Mouse (Mus musculus) lung, adult 2 months (tissue): ENCODE results near the gene Cisd2. TPM values are rescaled to one million over a fixed set of nuclear protein-coding genes. Genes with fewer than 3 reads are reported as not detected.

Source experiments
- DNase-seq: peaks from one replicate; pipeline ENCODE4 v3.0.0; 2022
- H3K4me1 ChIP-seq: fragments of 200-500 bp; 2 replicates; pipeline ENCODE4 v1.6.1; 2011; ENCODE audit warnings: low read length; ENCODE audit not compliant: control insufficient read depth, insufficient read depth
- H3K4me3 ChIP-seq: fragments of 200-500 bp; replicated peaks from 2 replicates; pipeline ENCODE3; 2011; ENCODE audit warnings: low read depth, mild to moderate bottlenecking, control low read depth, low read length; ENCODE audit errors: extremely low read depth
- CTCF ChIP-seq: fragments of 200-500 bp; IDR thresholded peaks from 2 replicates; pipeline ENCODE4 v1.5.1; 2011; ENCODE audit warnings: mild to moderate bottlenecking, low read length, control low read depth; ENCODE audit not compliant: insufficient read depth
- POLR2A ChIP-seq: fragments of 200-500 bp; IDR thresholded peaks from 2 replicates; pipeline ENCODE4 v1.6.1; 2011; ENCODE audit warnings: low read depth, mild to moderate bottlenecking, control low read depth, low read length, borderline replicate concordance; ENCODE audit errors: extremely low read depth
- WGBS: fragments of 180-500 bp; shearing (Covaris S2); methylation state at CpG from one replicate; pipeline ENCODE4 v1.1.7; 2018; 5-methylcytosine and 5-hydroxymethylcytosine counted together
- polyA plus RNA-seq: library from polyadenylated mRNA; depleted of rRNA; stranded (reverse); fragments of >200 nt; gene quantifications from 2 replicates; pipeline ENCODE4 v1.2.3, GENCODE M21; 2012

Gene Cisd2
- polyA plus RNA-seq, 1 experiment = 14.1 TPM

- WGBS = 53% methylated on average over 9 of the region's 9 CpGs
- Histone ChIP-seq H3K4me1 (peaks cover 7% of the 10 kb centered on the region; the same call in 1 of the 2 replicates), H3K4me3 (no peak overlapping the region)
- TF ChIP-seq POLR2A = no peak
- TF ChIP-seq CTCF = no peak
- DNase-seq = no peak
Measured at GRCm38 (mm10) chr3:135411824-135412223, 11.9 kb downstream of the Cisd2 start.

- no peak for TF ChIP-seq CTCF
- TF ChIP-seq POLR2A = no peak
- Histone ChIP-seq H3K4me3 (no peak overlapping the region), H3K4me1 (peaks cover 7% of the 10 kb centered on the region; the same call in 1 of the 2 replicates)
- 89% methylated on average over 12 of the region's 12 CpGs for WGBS
- DNase-seq = no peak
Measured at GRCm38 (mm10) chr3:135411056-135411455, 12.7 kb downstream of the Cisd2 start.

- peaks cover 7% of the 10 kb centered on the region; the same call in 1 of the 2 replicates for H3K4me1 ChIP-seq
- WGBS = 97% methylated on average over 5 of the region's 5 CpGs
- DNase-seq = no peak
- H3K4me3 ChIP-seq = no peak overlapping the region
- TF ChIP-seq POLR2A (no peak), CTCF (no peak)
Measured at GRCm38 (mm10) chr3:135409219-135409618, 14.5 kb downstream of the Cisd2 start.

GRCm38 (mm10) chr3:135407351-135407750, 16.4 kb downstream of the Cisd2 start:
- no peak for TF ChIP-seq CTCF
- TF ChIP-seq POLR2A = no peak
- WGBS = 46% methylated on average over 9 of the region's 9 CpGs
- no peak for DNase-seq
- peaks cover 7% of the 10 kb centered on the region; the same call in 1 of the 2 replicates for H3K4me1 ChIP-seq
- H3K4me3 ChIP-seq = no peak overlapping the region

GRCm38 (mm10) chr3:135404599-135404998, 19.1 kb downstream of the Cisd2 start:
- H3K4me1 ChIP-seq = peaks cover 3% of the 10 kb centered on the region; the same call in 1 of the 2 replicates
- no peak overlapping the region for H3K4me3 ChIP-seq
- DNase-seq = no peak
- no peak for TF ChIP-seq CTCF
- TF ChIP-seq POLR2A = no peak
- WGBS = 63% methylated on average over 4 of the region's 4 CpGs

- WGBS = 62% methylated on average over 5 of the region's 5 CpGs
- no peak overlapping the region for H3K4me3 ChIP-seq
- peaks cover 3% of the 10 kb centered on the region; the same call in 1 of the 2 replicates for H3K4me1 ChIP-seq
- TF ChIP-seq CTCF (no peak), POLR2A (no peak)
- no peak for DNase-seq
Measured at GRCm38 (mm10) chr3:135403856-135404255, 19.9 kb downstream of the Cisd2 start.

- H3K4me3 ChIP-seq = no peak overlapping the region
- 80% methylated on average over 9 of the region's 9 CpGs for WGBS
- no peak for DNase-seq
- H3K4me1 ChIP-seq = peaks cover 3% of the 10 kb centered on the region; the same call in 1 of the 2 replicates
- no peak for TF ChIP-seq CTCF
- TF ChIP-seq POLR2A = no peak
Measured at GRCm38 (mm10) chr3:135403211-135403610, 20.5 kb downstream of the Cisd2 start.

GRCm38 (mm10) chr3:135402201-135402658, 21.5 kb downstream of the Cisd2 start:
- DNase-seq = peak; percentile 85
- 2% methylated on average over 10 of the region's 10 CpGs for WGBS
- Histone ChIP-seq H3K4me3 (no peak overlapping the region), H3K4me1 (peaks cover 1% of the 10 kb centered on the region; the same call in 1 of the 2 replicates)
- TF ChIP-seq CTCF (peak; percentile 88), POLR2A (no peak)

GRCm38 (mm10) chr3:135397112-135397511, 26.6 kb downstream of the Cisd2 start:
- no peak overlapping the region for H3K4me3 ChIP-seq
- no peak for DNase-seq
- no peaks in the 10 kb centered on the region for H3K4me1 ChIP-seq
- TF ChIP-seq CTCF = no peak
- TF ChIP-seq POLR2A = no peak

- Histone ChIP-seq H3K4me1 (no peaks in the 10 kb centered on the region), H3K4me3 (no peak overlapping the region)
- TF ChIP-seq POLR2A (no peak), CTCF (no peak)
- WGBS = 39% methylated on average over 6 of the region's 6 CpGs
- no peak for DNase-seq
Measured at GRCm38 (mm10) chr3:135396081-135396480, 27.6 kb downstream of the Cisd2 start.

GRCm38 (mm10) chr3:135395085-135395484, 28.6 kb downstream of the Cisd2 start:
- TF ChIP-seq POLR2A = no peak
- no peak for TF ChIP-seq CTCF
- 69% methylated on average over 5 of the region's 5 CpGs for WGBS

More at GRCm38 (mm10) chr3:135395085-135395484, 28.6 kb downstream of the Cisd2 start:
- Histone ChIP-seq H3K4me1 (no peaks in the 10 kb centered on the region), H3K4me3 (no peak overlapping the region)
- DNase-seq = no peak
